Mouse (Mus musculus): Measurements from ENCODE around the gene Cenpj.

Cenpj gene

DNA sequence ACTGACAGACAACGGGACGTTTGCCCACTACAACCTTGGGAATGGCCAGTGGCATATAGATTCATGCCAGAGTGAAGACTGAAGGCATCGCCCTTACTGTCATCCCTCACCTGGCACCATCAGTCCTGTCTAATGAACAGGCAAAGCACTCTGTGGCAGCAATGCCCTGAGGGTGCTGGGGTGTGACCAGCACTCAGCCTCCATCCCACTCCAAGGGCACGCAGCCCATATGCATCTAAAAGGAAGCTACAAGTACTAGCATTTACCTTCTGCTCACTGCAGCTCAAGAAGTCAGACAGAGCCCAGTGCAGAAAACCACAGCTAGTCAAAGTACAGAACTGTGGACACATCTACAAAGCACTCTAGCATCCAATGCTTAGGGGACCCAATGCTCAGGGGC is 29.7 kb downstream of the Cenpj start:
- ATAC-seq (ENCODE audit: low TSS enrichment) = no peak

DNA sequence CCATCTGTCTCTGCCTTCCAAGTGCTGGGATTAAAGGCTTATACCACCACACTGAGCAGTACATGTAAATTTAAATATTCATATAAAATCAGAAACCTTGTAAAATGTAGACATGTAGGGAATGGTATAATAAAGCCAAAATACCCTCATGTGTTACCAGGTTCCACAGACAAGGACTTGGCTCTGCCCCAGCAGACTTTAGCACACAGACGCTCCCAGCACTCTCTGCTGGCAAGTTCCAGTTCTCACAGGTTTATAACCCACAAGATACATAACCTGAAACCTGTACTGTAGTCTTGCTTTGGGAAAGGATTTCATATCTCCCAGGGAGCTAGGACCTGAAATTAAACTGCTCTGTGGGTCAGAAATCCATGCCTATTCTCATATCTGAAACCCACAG is 30.3 kb downstream of the Cenpj start:
- no peak for ATAC-seq (ENCODE audit: low TSS enrichment)

DNA sequence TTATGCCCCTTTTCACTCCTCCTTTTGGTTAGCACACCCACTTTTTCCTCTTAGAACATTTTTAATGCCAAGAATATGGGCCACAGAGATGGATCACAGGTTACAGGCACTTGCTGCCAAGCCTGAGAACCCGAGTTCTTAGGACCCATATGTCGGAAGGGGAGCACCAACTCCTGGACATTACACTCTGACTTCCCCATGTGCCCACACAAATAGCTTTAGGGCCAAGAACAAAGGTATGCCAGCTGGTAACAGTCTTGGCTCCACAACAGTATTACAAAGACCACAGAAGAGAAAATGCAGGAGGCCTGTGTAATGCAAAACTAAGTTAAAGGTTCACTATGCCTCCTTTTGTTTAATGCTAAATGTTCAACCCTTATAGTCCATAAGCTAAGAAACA is 44.4 kb downstream of the Cenpj start:
- no peak for ATAC-seq (ENCODE audit: low TSS enrichment)

GRCm38 (mm10) chr14:56514775-56515174 is 60.5 kb downstream of the Cenpj start:
- no peak for ATAC-seq (ENCODE audit: low TSS enrichment)

GRCm38 (mm10) chr14:56512084-56512483 is 63.1 kb downstream of the Cenpj start:
- ATAC-seq (ENCODE audit: low TSS enrichment) = no peak

- no peak for ATAC-seq (ENCODE audit: low TSS enrichment)
These were observed 68.5 kb downstream of the Cenpj start for GRCm38 (mm10) chr14:56506743-56507142.

GRCm38 (mm10) chr14:56502407-56502806 is 72.8 kb downstream of the Cenpj start:
- no peak for ATAC-seq (ENCODE audit: low TSS enrichment)

DNA sequence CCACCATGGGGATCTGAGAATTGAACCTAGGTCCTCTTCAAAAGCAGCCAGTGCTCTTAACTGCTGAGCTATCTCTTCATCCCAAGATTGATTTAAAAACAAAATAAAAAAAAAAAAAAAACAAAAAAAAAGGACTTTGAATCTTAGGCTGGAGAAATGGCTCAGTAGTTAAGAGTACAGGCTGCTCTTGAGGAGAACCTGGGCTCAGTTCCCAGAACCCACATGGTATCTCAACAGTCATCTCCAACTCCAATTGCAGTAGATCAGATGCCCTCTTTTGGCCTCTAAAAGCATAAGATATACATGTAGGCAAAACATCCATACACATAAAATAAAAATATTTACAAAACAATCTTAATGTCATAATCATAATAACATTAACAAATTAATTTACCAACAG is 85.4 kb downstream of the Cenpj start:
- ATAC-seq (ENCODE audit: low TSS enrichment) = no peak

Measured in frontal cortex, adult (tissue).